Mouse (Mus musculus): ENCODE results near the gene Hist1h4j. TPM values are rescaled to one million over a fixed set of nuclear protein-coding genes. Genes with fewer than 3 reads are reported as not detected.
"Not testable (repeated sequence)": the region's sequence is repeated elsewhere in the genome, so short reads cannot be mapped to it uniquely, and the experiment has no call there.

Hist1h4j gene
- polyA plus RNA-seq, 1 experiment from 2014 or later: 0.45 TPM

DNA sequence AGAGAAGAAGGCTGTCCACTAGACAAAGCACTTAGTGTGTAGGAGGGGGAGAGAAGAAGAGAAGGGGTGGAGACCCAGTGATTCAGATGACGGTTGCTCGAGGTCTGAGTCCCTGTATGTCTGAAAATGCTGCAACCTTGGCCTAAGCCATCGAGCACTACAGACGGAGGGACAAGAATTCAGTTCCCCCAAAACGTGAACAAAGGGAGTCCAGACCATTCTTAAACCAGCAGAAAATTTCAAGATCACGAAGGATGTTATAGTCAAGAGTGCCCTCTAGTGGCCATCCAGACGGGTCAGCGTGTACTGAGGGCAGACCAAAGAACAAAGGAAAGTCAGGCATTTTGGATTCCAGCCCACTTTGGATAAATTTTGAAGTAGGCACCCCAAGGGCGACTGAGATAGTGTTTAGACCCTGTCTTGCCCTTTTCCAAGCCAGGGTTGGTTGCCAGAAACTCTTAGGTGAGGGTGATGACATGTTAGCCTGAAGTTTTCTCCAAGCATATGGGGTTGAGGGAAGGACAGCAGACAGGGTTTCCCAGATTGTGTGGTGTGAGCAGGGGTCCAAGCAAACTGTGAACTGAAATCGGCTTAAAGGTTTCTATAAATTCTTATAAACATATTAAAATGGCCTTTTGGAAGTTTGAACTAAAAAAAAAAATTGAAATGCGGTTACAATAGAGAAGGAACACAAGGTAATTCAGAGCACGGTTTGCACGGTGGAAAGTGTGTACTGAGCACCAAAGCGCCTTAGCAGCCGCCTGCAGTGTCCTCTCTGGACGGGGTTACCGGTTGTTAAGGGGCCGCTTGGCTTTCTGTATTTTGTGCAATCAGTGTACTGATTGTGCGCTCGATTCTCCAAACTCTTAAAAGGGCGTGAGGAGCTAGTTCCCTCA lies 606 bp upstream of the Hist1h4j start:
- H3K4me2 ChIP-seq: peak overlapping the region; percentile 80
- WGBS: 0% methylated on average over 21 of the region's 21 CpGs
- H3K9ac ChIP-seq (replicated peaks): peak overlapping the region; percentile 67
- no peaks in the 10 kb centered on the region for H3K27me3 ChIP-seq (replicated peaks)
- no peaks in the 10 kb centered on the region for H3K36me3 ChIP-seq
- H3K4me3 ChIP-seq (replicated peaks): peak overlapping the region; percentile 43
- ATAC-seq (ENCODE audit: low FRiP score): peak; percentile 85
- peak overlapping the region; percentile 96 for H3K27ac ChIP-seq (replicated peaks)
- H3K9me3 ChIP-seq (replicated peaks): no peaks in the 10 kb centered on the region
- H3K4me1 ChIP-seq: peaks cover 19% of the 10 kb centered on the region

- Histone ChIP-seq H3K27me3 (replicated peaks) (no peaks in the 10 kb centered on the region), H3K4me2 (no peak overlapping the region), H3K36me3 (no peaks in the 10 kb centered on the region), H3K27ac (replicated peaks) (no peak overlapping the region), H3K4me1 (peaks cover 14% of the 10 kb centered on the region), H3K9me3 (replicated peaks) (no peaks in the 10 kb centered on the region), H3K4me3 (replicated peaks) (no peak overlapping the region), H3K9ac (replicated peaks) (no peak overlapping the region)
- 92% methylated on average over 1 of the region's 1 CpGs for WGBS
- no peak for ATAC-seq (ENCODE audit: low FRiP score)
These were observed 10.1 kb downstream of the Hist1h4j start for GRCm38 (mm10) chr13:21745006-21745405.

DNA sequence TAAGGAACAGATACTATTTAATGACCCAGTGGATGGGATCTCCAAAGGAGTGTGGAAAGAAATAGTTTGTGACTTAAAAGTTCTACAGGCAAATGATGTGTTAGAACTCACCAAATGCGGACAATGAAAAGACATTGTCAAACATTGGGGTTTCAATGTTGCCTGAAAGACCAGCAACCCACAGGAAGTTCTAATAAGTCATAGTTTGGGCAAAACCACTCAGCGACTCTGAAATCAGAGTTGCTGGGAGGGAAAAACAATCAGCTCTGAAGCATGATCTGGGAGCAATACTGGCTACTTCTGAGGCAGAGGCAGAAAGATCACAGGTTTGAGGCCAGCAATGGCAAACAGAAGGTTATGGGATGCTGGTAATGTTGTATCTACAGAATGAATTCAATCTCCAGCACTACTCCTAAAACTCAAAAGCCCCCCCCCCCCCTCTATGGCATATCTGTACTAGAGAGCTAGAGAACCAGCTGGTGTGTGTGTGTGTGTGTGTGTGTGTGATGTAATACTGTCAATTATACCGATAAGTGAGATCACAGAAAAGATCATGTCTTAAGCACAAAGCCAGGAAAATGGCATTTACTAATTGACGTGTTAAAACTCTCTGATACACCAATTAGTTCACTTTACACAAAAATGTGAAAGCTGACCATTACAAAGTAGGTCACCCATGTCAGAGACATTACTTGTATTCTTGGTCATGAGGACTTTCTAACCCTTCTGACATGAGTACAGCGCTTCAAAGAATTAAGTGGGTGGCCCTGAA lies 14.7 kb downstream of the Hist1h4j start:
- 7% methylated on average over 5 of the region's 5 CpGs for WGBS
- Histone ChIP-seq H3K9me3 (replicated peaks) (no peaks in the 10 kb centered on the region), H3K27me3 (replicated peaks) (no peaks in the 10 kb centered on the region), H3K36me3 (no peaks in the 10 kb centered on the region), H3K4me2 (peak overlapping the region; percentile 71), H3K4me1 (peaks cover 24% of the 10 kb centered on the region), H3K27ac (replicated peaks) (peak overlapping the region; percentile 89), H3K9ac (replicated peaks) (peak overlapping the region; percentile 55), H3K4me3 (replicated peaks) (peak overlapping the region; percentile 48)
- ATAC-seq (ENCODE audit: low FRiP score): no peak

- not testable (repeated sequence) for H3K27me3 ChIP-seq (replicated peaks); H3K9me3 ChIP-seq (replicated peaks); H3K36me3 ChIP-seq
- Histone ChIP-seq H3K4me1 (peaks cover 28% of the 10 kb centered on the region), H3K4me2 (peak within 1 kb of the TSS; percentile 71), H3K9ac (replicated peaks) (peak within 1 kb of the TSS; percentile 55), H3K27ac (replicated peaks) (peak within 1 kb of the TSS; percentile 89), H3K4me3 (replicated peaks) (peak within 1 kb of the TSS; percentile 48)
- WGBS: 0% methylated on average over 42 of the region's 56 CpGs
- peak; percentile 90 for ATAC-seq (ENCODE audit: low FRiP score)
These were observed 15.5 kb downstream of the Hist1h4j start, which contains the start of gene Hist1h4k for GRCm38 (mm10) chr13:21750159-21751017. Gene Hist1h4k, minus strand, starts transcription at chr13:21750505.

DNA sequence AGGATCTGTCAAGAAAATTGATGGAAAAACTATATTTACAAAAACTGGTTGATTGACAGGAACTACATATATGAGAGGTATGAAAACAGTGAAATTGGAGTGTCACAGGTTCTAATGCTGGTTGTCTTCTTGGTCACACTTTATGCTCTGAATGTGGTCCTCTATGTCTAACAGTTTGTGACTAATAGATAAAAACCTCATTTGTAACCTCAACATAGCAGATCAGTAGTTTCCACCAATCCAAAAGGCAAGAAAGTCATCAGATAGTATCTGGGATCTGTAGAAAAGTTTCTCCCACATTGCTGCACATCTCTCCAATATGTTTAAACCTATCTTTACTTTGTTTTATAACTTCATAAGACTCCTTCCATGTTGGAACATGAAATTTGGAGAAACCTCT lies 16.6 kb downstream of the Hist1h4j start:
- H3K4me2 ChIP-seq: no peak overlapping the region
- no peaks in the 10 kb centered on the region for H3K36me3 ChIP-seq
- no peak overlapping the region for H3K9ac ChIP-seq (replicated peaks)
- peaks cover 28% of the 10 kb centered on the region for H3K4me1 ChIP-seq
- no peaks in the 10 kb centered on the region for H3K9me3 ChIP-seq (replicated peaks)
- no peak overlapping the region for H3K4me3 ChIP-seq (replicated peaks)
- no peak for ATAC-seq (ENCODE audit: low FRiP score)
- H3K27ac ChIP-seq (replicated peaks): no peak overlapping the region
- no peaks in the 10 kb centered on the region for H3K27me3 ChIP-seq (replicated peaks)

- ATAC-seq (ENCODE audit: low FRiP score): no peak
- Histone ChIP-seq H3K4me3 (replicated peaks) (no peak overlapping the region), H3K9ac (replicated peaks) (no peak overlapping the region), H3K36me3 (no peaks in the 10 kb centered on the region), H3K4me2 (no peak overlapping the region), H3K27me3 (replicated peaks) (no peaks in the 10 kb centered on the region), H3K27ac (replicated peaks) (no peak overlapping the region; the same call in 1 of the 2 replicates), H3K4me1 (peaks cover 28% of the 10 kb centered on the region), H3K9me3 (replicated peaks) (no peaks in the 10 kb centered on the region)
- WGBS: 70% methylated on average over 3 of the region's 3 CpGs
These were observed 17.0 kb downstream of the Hist1h4j start for GRCm38 (mm10) chr13:21751827-21752226.

GRCm38 (mm10) chr13:21752356-21752755 lies 17.5 kb downstream of the Hist1h4j start:
- WGBS: 53% methylated on average over 3 of the region's 3 CpGs
- Histone ChIP-seq H3K27ac (replicated peaks) (no peak overlapping the region; the same call in 1 of the 2 replicates), H3K36me3 (no peaks in the 10 kb centered on the region), H3K4me1 (peaks cover 28% of the 10 kb centered on the region), H3K9ac (replicated peaks) (no peak overlapping the region), H3K4me2 (no peak overlapping the region), H3K4me3 (replicated peaks) (no peak overlapping the region), H3K9me3 (replicated peaks) (no peaks in the 10 kb centered on the region), H3K27me3 (replicated peaks) (no peaks in the 10 kb centered on the region)
- no peak for ATAC-seq (ENCODE audit: low FRiP score)

GRCm38 (mm10) chr13:21753051-21753523 lies 18.2 kb downstream of the Hist1h4j start:
- H3K4me1 ChIP-seq: peaks cover 28% of the 10 kb centered on the region
- peak overlapping the region; percentile 92 for H3K27ac ChIP-seq (replicated peaks)
- H3K9ac ChIP-seq (replicated peaks): peak overlapping the region; percentile 58
- peak overlapping the region; percentile 80 for H3K4me2 ChIP-seq
- no peaks in the 10 kb centered on the region for H3K36me3 ChIP-seq
- no peaks in the 10 kb centered on the region for H3K27me3 ChIP-seq (replicated peaks)
- H3K4me3 ChIP-seq (replicated peaks): peak overlapping the region; percentile 48
- 3% methylated on average over 10 of the region's 10 CpGs for WGBS
- no peak for ATAC-seq (ENCODE audit: low FRiP score)
- no peaks in the 10 kb centered on the region for H3K9me3 ChIP-seq (replicated peaks)

GRCm38 (mm10) chr13:21753524-21754285 lies 18.8 kb downstream of the Hist1h4j start, which contains the start of the genes Hist1h2ak and Hist1h2bn:
Gene Hist1h2ak, minus strand, starts transcription at chr13:21753827.
Gene Hist1h2bn, plus strand, starts transcription at chr13:21754123.
- peak; percentile 95 for ATAC-seq (ENCODE audit: low FRiP score)

DNA sequence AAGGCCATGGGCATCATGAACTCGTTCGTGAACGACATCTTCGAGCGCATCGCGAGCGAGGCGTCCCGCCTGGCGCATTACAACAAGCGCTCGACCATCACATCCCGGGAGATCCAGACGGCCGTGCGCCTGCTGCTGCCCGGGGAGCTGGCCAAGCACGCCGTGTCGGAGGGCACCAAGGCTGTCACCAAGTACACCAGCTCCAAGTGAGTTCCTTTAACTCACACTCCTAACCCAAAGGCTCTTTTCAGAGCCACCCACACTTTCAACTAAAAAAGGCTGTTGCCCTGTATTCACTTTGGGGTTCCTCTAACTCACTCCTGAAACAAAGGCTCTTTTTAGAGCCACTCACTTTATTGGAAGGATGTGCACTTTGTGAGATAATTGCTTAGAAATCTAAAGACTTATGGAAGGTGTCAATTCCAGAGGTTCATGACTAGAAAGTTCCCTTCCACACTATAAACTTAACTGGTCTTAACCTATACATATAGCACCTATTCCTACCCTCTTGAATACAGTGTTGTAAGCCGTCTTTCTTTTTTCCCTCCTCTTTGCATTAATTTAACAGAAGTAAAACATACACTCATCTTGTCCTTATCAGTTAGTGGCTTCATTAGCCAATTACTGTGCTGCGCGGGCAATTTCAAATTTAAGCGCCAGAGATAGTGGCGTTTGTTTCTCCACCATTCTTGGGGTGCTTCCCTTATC lies 19.6 kb downstream of the Hist1h4j start:
- H3K4me2 ChIP-seq: peak overlapping the region; percentile 80
- not testable (repeated sequence) for H3K9me3 ChIP-seq (replicated peaks); H3K36me3 ChIP-seq; H3K27me3 ChIP-seq (replicated peaks); H3K9ac ChIP-seq (replicated peaks); ATAC-seq (ENCODE audit: low FRiP score)
- H3K27ac ChIP-seq (replicated peaks): peak overlapping the region; percentile 92
- H3K4me1 ChIP-seq: peaks cover 20% of the 10 kb centered on the region
- H3K4me3 ChIP-seq (replicated peaks): peak overlapping the region; percentile 48
- under 1% methylated on average over 17 of the region's 26 CpGs for WGBS

More at GRCm38 (mm10) chr13:21753524-21754285, 18.8 kb downstream of the Hist1h4j start, which contains the start of the genes Hist1h2ak and Hist1h2bn:
- not testable (repeated sequence) for H3K36me3 ChIP-seq; H3K9me3 ChIP-seq (replicated peaks); H3K27me3 ChIP-seq (replicated peaks)
- Histone ChIP-seq H3K9ac (replicated peaks) (peak within 1 kb of the TSS; percentile 58), H3K4me3 (replicated peaks) (peak within 1 kb of the TSS; percentile 48), H3K4me2 (peak within 1 kb of the TSS; percentile 80), H3K4me1 (peaks cover 25% of the 10 kb centered on the region), H3K27ac (replicated peaks) (peak within 1 kb of the TSS; percentile 92)
- whole genome bisulfite sequencing: under 1% methylated on average over 39 of the region's 50 CpGs

Data from neural tube, embryonic 15.5 days (tissue).